Mouse (Mus musculus) ovary, postnatal 14 days (tissue): ENCODE data around the gene Agfg2.

Source experiments
- DNase-seq: peaks from one replicate; pipeline ENCODE4 v3.0.0; 2022; ENCODE audit warnings: low spot score

Gene Agfg2

DNA sequence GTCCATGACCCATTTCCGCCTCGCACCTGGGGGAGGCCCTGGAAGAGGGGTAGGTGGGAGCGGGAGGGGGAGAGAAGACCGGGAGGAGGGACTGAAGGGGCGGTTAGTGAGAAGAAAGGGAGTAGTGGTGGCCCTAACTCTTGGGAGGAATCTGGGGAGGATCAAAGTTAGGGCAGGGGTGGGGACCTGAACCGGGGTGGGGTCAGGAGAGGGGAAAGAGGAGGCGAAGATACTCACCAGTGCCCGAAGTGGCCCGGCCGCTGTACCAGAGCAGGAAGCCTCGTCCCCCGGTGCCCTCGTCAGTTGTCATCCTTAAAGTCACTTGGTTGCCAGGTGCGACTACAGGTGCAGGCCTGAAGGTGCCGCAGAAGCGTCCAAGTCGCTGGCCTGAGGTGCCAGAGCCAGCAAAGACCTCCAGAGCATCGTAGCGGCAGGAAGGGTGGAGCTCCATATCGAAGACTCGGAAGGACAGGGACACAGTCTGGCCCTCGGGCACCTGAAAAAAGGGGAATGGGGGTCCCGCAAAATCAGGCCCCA lies 75.8 kb downstream of the Agfg2 start:
- DNase-seq, result no peak

- no peak for DNase-seq
Observed at GRCm38 (mm10) chr5:137607860-137608653, 76.5 kb downstream of the Agfg2 start.

- no peak for DNase-seq
Observed at GRCm38 (mm10) chr5:137601365-137601729, 83.2 kb downstream of the Agfg2 start.

- peak; percentile 95 for DNase-seq
Observed at GRCm38 (mm10) chr5:137600619-137601364, 83.7 kb downstream of the Agfg2 start, which contains the start of gene Mospd3. Gene Mospd3, minus strand, starts transcription at chr5:137601058.
